Mouse (Mus musculus) ES-E14 (cell line): ENCODE data around the gene Miox. TPM values are rescaled to one million over a fixed set of nuclear protein-coding genes. Genes with fewer than 3 reads are reported as not detected.

ENCODE experiments used
- DNase-seq: peaks from one replicate; pipeline ENCODE4 v3.0.0-alpha.2; 2013; ENCODE audit warnings: low read depth, low spot score
- H3K27ac ChIP-seq: 2 replicates; pipeline ENCODE4 v1.5.1; 2012; ENCODE audit warnings: low read depth, mild to moderate bottlenecking, low read length, moderate library complexity, mixed read lengths; ENCODE audit not compliant: poor library complexity, insufficient read depth, severe bottlenecking
- H3K36me3 ChIP-seq: 2 replicates; pipeline ENCODE4 v1.6.1; 2012; ENCODE audit warnings: mild to moderate bottlenecking, low read length, moderate library complexity, mixed read lengths; ENCODE audit not compliant: control insufficient read depth, poor library complexity, insufficient read depth, severe bottlenecking
- H3K4me1 ChIP-seq, 2 experiments: fragments of 150-350 bp in 1 of 2; sonication (generic) in 1 of 2; 2 replicates each; pipeline ENCODE4 v1.6.1; 2012; ENCODE audit warnings: low read length in 2 of 2, mild to moderate bottlenecking in 1 of 2, mixed read lengths in 1 of 2; ENCODE audit not compliant: control insufficient read depth in 2 of 2, insufficient read depth in 2 of 2, poor library complexity in 1 of 2
- H3K4me3 ChIP-seq, 2 experiments: fragments of 150-350 bp in 1 of 2; sonication (generic) in 1 of 2; 2 replicates each; pipeline ENCODE4 v1.5.1; 2012; ENCODE audit warnings: low read length in 2 of 2, low read depth in 1 of 2, mild to moderate bottlenecking in 1 of 2, mixed read lengths in 1 of 2; ENCODE audit not compliant: insufficient read depth in 1 of 2, poor library complexity in 1 of 2, severe bottlenecking in 1 of 2
- H3K9ac ChIP-seq: 2 replicates; pipeline ENCODE4 v1.6.1; 2012; ENCODE audit warnings: low read depth, mild to moderate bottlenecking, low read length, mixed read lengths; ENCODE audit not compliant: poor library complexity, insufficient read depth, severe bottlenecking
- H3K9me3 ChIP-seq: fragments of 150-350 bp; sonication (generic); 2 replicates; pipeline ENCODE4 v1.6.1; 2012; ENCODE audit warnings: low read depth, mild to moderate bottlenecking, low read length; ENCODE audit not compliant: control insufficient read depth, insufficient read depth
- CHD2 ChIP-seq: IDR thresholded peaks from 2 replicates; pipeline ENCODE4 v1.6.1; 2014; ENCODE audit warnings: mild to moderate bottlenecking, low read depth, low read length, inconsistent platforms
- HCFC1 ChIP-seq: IDR thresholded peaks from 2 replicates; pipeline ENCODE4 v1.6.1; 2012; ENCODE audit warnings: low read length, inconsistent platforms, borderline replicate concordance; ENCODE audit not compliant: insufficient read depth
- MAFK ChIP-seq: IDR thresholded peaks from 2 replicates; pipeline ENCODE4 v1.6.1; 2014; ENCODE audit warnings: mild to moderate bottlenecking, low read depth, low read length, inconsistent platforms; ENCODE audit not compliant: insufficient read depth
- ZC3H11A ChIP-seq: IDR thresholded peaks from 2 replicates; pipeline ENCODE4 v1.6.1; 2012; ENCODE audit warnings: low read depth, mild to moderate bottlenecking, inconsistent platforms, low read length, borderline replicate concordance
- ZNF384 ChIP-seq: IDR thresholded peaks from 2 replicates; pipeline ENCODE4 v1.6.1; 2012; ENCODE audit warnings: low read depth, low read length, inconsistent platforms
- in situ Hi-C, 2 experiments: fragments of 600-800 bp; cut with MboI; formaldehyde crosslinking; loops; one replicate each; pipeline ENCODE4 v1.15.1; 2025; ENCODE audit warnings: low sequenced_read_pairs in 2 of 2, inconsistent platforms in 1 of 2; ENCODE audit not compliant: unreplicated experiment in 2 of 2
- total RNA-seq: library from RNA; depleted of rRNA; stranded (reverse); fragments of 300-350 nt; gene quantifications from 2 replicates; pipeline ENCODE4 v1.2.3, GENCODE M21; 2012

Miox gene
- total RNA-seq, 1 experiment: 0.54 TPM

GRCm38 (mm10) chr15:89321264-89321663 lies 12.9 kb upstream of the Miox start:
- in situ Hi-C loops: no loop called here
- Histone ChIP-seq H3K27ac (no peak overlapping the region), H3K9ac (no peak overlapping the region), H3K36me3 (peaks cover 2% of the 10 kb centered on the region; the same call in 1 of the 2 replicates), H3K4me3 (no peak overlapping the region), H3K9me3 (no peaks in the 10 kb centered on the region), H3K4me1 (peaks cover 0 to 6% of the 10 kb centered on the region in 2 experiments; a peak in 1 of 4 replicates)
- TF ChIP-seq ZC3H11A (no peak), MAFK (no peak), HCFC1 (no peak), ZNF384 (no peak), CHD2 (no peak)
- no peak for DNase-seq

- no peak within 1 kb of the TSS; the same call in 1 of the 2 replicates for H3K27ac ChIP-seq
- no peak for DNase-seq
- H3K9me3 ChIP-seq: no peaks in the 10 kb centered on the region
- H3K4me3 ChIP-seq: peak within 1 kb of the TSS; percentile 69 to 72
- in situ Hi-C loops: no loop called here
- TF ChIP-seq MAFK: no peak
- no peak for TF ChIP-seq CHD2
- no peak for TF ChIP-seq ZC3H11A
- TF ChIP-seq ZNF384: no peak
- no peak for TF ChIP-seq HCFC1
- H3K9ac ChIP-seq: peak within 1 kb of the TSS; percentile 65
- peaks cover 0 to 6% of the 10 kb centered on the region in 2 experiments; a peak in 1 of 4 replicates for H3K4me1 ChIP-seq
- H3K36me3 ChIP-seq: peaks cover 2% of the 10 kb centered on the region; the same call in 1 of the 2 replicates
Measured at GRCm38 (mm10) chr15:89322670-89323522, 11.3 kb upstream of the Miox start, which contains the start of gene Adm2. Adm2 (plus strand) TSS chr15:89322720.

GRCm38 (mm10) chr15:89323656-89324055 lies 10.5 kb upstream of the Miox start:
- H3K36me3 ChIP-seq: peaks cover 2% of the 10 kb centered on the region; the same call in 1 of the 2 replicates
- H3K9ac ChIP-seq: peak overlapping the region; percentile 65; the same call in 1 of the 2 replicates
- in situ Hi-C loops: no loop called here
- TF ChIP-seq HCFC1: no peak
- TF ChIP-seq ZC3H11A: no peak
- no peak for TF ChIP-seq ZNF384
- TF ChIP-seq CHD2: no peak
- no peak for TF ChIP-seq MAFK
- H3K27ac ChIP-seq: no peak overlapping the region
- H3K9me3 ChIP-seq: no peaks in the 10 kb centered on the region
- H3K4me1 ChIP-seq: peaks cover 0 to 6% of the 10 kb centered on the region in 2 experiments; a peak in 1 of 4 replicates
- no peak for DNase-seq
- peak overlapping the region; percentile 69 to 72 for H3K4me3 ChIP-seq

- Histone ChIP-seq H3K9ac (no peak overlapping the region), H3K9me3 (no peaks in the 10 kb centered on the region), H3K4me1 (peaks cover 0 to 4% of the 10 kb centered on the region in 2 experiments; a peak in 1 of 4 replicates), H3K4me3 (no peak overlapping the region), H3K27ac (no peak overlapping the region), H3K36me3 (peaks cover 2% of the 10 kb centered on the region; the same call in 1 of the 2 replicates)
- TF ChIP-seq ZNF384 (no peak), ZC3H11A (no peak), MAFK (no peak), HCFC1 (no peak), CHD2 (no peak)
- no peak for DNase-seq
- in situ Hi-C loops: no loop called here
Measured at GRCm38 (mm10) chr15:89326441-89326840, 7.8 kb upstream of the Miox start.
